In the genomic region with DNA sequence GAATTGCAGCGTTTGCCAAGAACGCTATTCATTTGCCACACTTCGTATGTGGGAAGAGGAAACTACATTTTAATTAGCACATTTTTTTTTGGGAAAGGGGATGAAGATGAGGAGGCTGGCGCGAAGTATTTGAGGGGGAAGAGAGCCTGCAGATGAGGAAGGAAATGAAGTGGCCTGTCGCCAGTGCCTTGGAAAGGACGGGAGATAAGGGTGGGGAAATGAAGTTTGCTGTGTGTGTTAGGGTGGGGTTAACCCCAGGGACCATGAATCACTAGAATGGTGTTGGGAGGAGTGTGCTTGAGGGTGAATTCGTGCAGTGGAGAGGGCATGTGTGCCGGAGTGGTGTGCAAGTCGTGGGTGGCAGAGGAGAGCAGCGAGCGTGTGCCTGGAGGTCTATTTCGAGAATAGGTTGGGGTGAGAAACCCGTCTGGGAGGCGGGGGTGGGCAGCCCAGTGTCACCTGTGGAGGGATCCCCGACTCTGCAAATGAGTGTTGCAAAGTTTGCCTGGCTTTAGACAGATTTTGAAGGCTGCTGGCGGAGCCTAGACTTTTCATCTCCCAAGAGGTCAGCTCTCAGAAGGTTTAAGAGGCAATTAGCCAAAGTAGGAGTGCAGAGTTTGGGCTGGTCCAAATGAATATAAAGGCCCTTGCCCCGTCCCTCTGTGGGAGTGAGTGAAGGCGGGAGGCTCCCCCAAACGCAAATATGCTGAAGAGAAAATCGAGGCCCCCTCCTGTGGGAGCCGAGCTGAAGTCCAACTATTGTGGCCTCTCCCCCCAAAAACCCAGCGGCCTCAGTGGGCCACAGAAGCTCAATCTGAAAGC, we compare ENCODE assay signal across 8 mouse cellular contexts. TPM values are rescaled to one million over a fixed set of nuclear protein-coding genes. Genes with fewer than 3 reads are reported as not detected.
DNase-seq lines count a peak whose midpoint lies in the region; ATAC-seq and TF ChIP-seq lines count a peak whose summit lies in the region.

No protein-coding gene starts in this region.

- peak; percentile 8 for ATAC-seq in forebrain, embryonic 11.5 days (replicated peaks; ENCODE audit: low FRiP score)
- ATAC-seq in heart, embryonic 15.5 days (replicated peaks; ENCODE audit: insufficient number of reproducible peaks, insufficient read depth, low FRiP score, low read depth) = peak; percentile 5
- ATAC-seq in liver, embryonic 13.5 days (ENCODE audit: low read depth) = peak; percentile 14; the same call in 1 of the 2 replicates
- peak; percentile 20; the same call in 1 of the 2 replicates for ATAC-seq in stomach, postnatal 0 days (ENCODE audit: low FRiP score, low TSS enrichment)

- no peaks in the 10 kb centered on the region for H3K36me3 ChIP-seq in forebrain, embryonic 11.5 days (ENCODE audit: control insufficient read depth, insufficient read depth, low read length)
- no peaks in the 10 kb centered on the region for H3K36me3 ChIP-seq in heart, embryonic 15.5 days
- H3K36me3 ChIP-seq in liver, embryonic 13.5 days = no peaks in the 10 kb centered on the region
- H3K36me3 ChIP-seq in stomach, postnatal 0 days (ENCODE audit: control insufficient read depth, insufficient read depth, low read length) = no peaks in the 10 kb centered on the region

- H3K27me3 ChIP-seq in forebrain, embryonic 11.5 days (ENCODE audit: control insufficient read depth, insufficient read depth, low read length) = peaks cover 11% of the 10 kb centered on the region; the same call in 1 of the 2 replicates
- H3K27me3 ChIP-seq in heart, embryonic 15.5 days = no peaks in the 10 kb centered on the region
- H3K27me3 ChIP-seq in liver, embryonic 13.5 days = peaks cover 11% of the 10 kb centered on the region
- no peaks in the 10 kb centered on the region for H3K27me3 ChIP-seq in stomach, postnatal 0 days (ENCODE audit: control insufficient read depth, insufficient read depth, low read length)

- H3K4me1 ChIP-seq in bone marrow macrophage, adult 2 months (ENCODE audit: control insufficient read depth, insufficient read depth, low read length) = peaks cover 6% of the 10 kb centered on the region
- H3K4me1 ChIP-seq in forebrain, embryonic 11.5 days (replicated peaks; ENCODE audit: control insufficient read depth, insufficient read depth, low read length) = peaks cover 8% of the 10 kb centered on the region; the same call in 1 of the 2 replicates
- peaks cover 25% of the 10 kb centered on the region for H3K4me1 ChIP-seq in heart, embryonic 15.5 days (replicated peaks)
- H3K4me1 ChIP-seq in liver, embryonic 13.5 days (replicated peaks) = peaks cover 46% of the 10 kb centered on the region
- 0 out of 2 replicates have a peak, but pooled peaks cover 3% of the 10 kb centered on the region for H3K4me1 ChIP-seq in stomach, postnatal 0 days (replicated peaks; ENCODE audit: control insufficient read depth, insufficient read depth)

- peak overlapping the region; percentile 88 for H3K4me2 ChIP-seq in forebrain, embryonic 11.5 days (ENCODE audit: low read depth, low read length, severe bottlenecking)
- H3K4me2 ChIP-seq in heart, embryonic 15.5 days = peak overlapping the region; percentile 82
- peak overlapping the region; percentile 100 for H3K4me2 ChIP-seq in liver, embryonic 13.5 days
- H3K4me2 ChIP-seq in stomach, postnatal 0 days (replicated peaks; ENCODE audit: low read depth) = peak overlapping the region; percentile 71

- under 1% methylated on average over 23 of the region's 23 CpGs for WGBS in forebrain, embryonic 11.5 days
- WGBS in heart, embryonic 15.5 days = under 1% methylated on average over 23 of the region's 23 CpGs
- under 1% methylated on average over 23 of the region's 23 CpGs for WGBS in liver, embryonic 13.5 days (ENCODE audit: insufficient replicate concordance)
- 4% methylated on average over 23 of the region's 23 CpGs for WGBS in stomach, postnatal 0 days

- peak; percentile 75 for DNase-seq in 416B (ENCODE audit: low read depth)
- peak; percentile 64 for DNase-seq in forebrain, embryonic 11.5 days (ENCODE audit: low spot score)
- DNase-seq in kidney, postnatal 36 days = peak; percentile 48 to 57
- peak; percentile 36 for DNase-seq in liver, embryonic 13.5 days
- peak; percentile 25 to 46 for DNase-seq in natural killer cell, adult 2 months (ENCODE audit: low spot score in 2 of 2)
- peak; percentile 57 for DNase-seq in stomach, postnatal 0 days (ENCODE audit: low spot score)

- no peak for TF ChIP-seq POLR2A in bone marrow macrophage, adult 2 months (IDR thresholded peaks at IDR 0.05; ENCODE audit: borderline replicate concordance, low read depth, low read length)

- TF ChIP-seq EP300 in stomach, postnatal 0 days (optimal IDR thresholded peaks at IDR 0.05) = no peak

- no peaks in the 10 kb centered on the region for H3K9me3 ChIP-seq in forebrain, embryonic 11.5 days (ENCODE audit: control insufficient read depth, low read length)
- no peaks in the 10 kb centered on the region for H3K9me3 ChIP-seq in heart, embryonic 15.5 days (replicated peaks)
- H3K9me3 ChIP-seq in liver, embryonic 13.5 days (replicated peaks) = no peaks in the 10 kb centered on the region
- no peaks in the 10 kb centered on the region for H3K9me3 ChIP-seq in stomach, postnatal 0 days (ENCODE audit: control insufficient read depth, low read length)

- peak overlapping the region; percentile 63 for H3K27ac ChIP-seq in bone marrow macrophage, adult 2 months (ENCODE audit: insufficient read depth, low read depth, low read length)
- H3K27ac ChIP-seq in forebrain, embryonic 11.5 days (ENCODE audit: low read depth, low read length) = no peak overlapping the region
- peak overlapping the region; percentile 94 for H3K27ac ChIP-seq in heart, embryonic 15.5 days
- H3K27ac ChIP-seq in liver, embryonic 13.5 days = peak overlapping the region; percentile 82
- H3K27ac ChIP-seq in stomach, postnatal 0 days (replicated peaks) = peak overlapping the region; percentile 93

- peak overlapping the region; percentile 62 for H3K9ac ChIP-seq in forebrain, embryonic 11.5 days (ENCODE audit: low read length)
- H3K9ac ChIP-seq in heart, embryonic 15.5 days = peak overlapping the region; percentile 82
- peak overlapping the region; percentile 74 for H3K9ac ChIP-seq in liver, embryonic 13.5 days
- H3K9ac ChIP-seq in stomach, postnatal 0 days (ENCODE audit: low read length) = peak overlapping the region; percentile 76

- no peak; the same call in 1 of the 2 replicates for TF ChIP-seq CTCF in bone marrow macrophage, adult 2 months (IDR thresholded peaks at IDR 0.05; ENCODE audit: low read depth, low read length)
- TF ChIP-seq CTCF in stomach, postnatal 0 days (IDR thresholded peaks at IDR 0.05; ENCODE audit: low read depth) = 0 out of 2 replicates have a peak, but pooled peaks have one; percentile 2

- H3K4me3 ChIP-seq in bone marrow macrophage, adult 2 months (ENCODE audit: insufficient read depth, low read length) = peak overlapping the region; percentile 83
- H3K4me3 ChIP-seq in forebrain, embryonic 11.5 days (ENCODE audit: low read depth, low read length) = peak overlapping the region; percentile 89
- H3K4me3 ChIP-seq in heart, embryonic 15.5 days = peak overlapping the region; percentile 99
- H3K4me3 ChIP-seq in liver, embryonic 13.5 days (replicated peaks) = peak overlapping the region; percentile 92
- peak overlapping the region; percentile 97 for H3K4me3 ChIP-seq in stomach, postnatal 0 days (ENCODE audit: low read depth, low read length)

RNA-seq across cellular contexts. Expression of a gene that starts 1.2 kb away (rescaled TPM):
- 21.8 and 25.5 TPM in 2 replicates for polyA plus RNA-seq in bone marrow macrophage, adult 2 months (2012; ENCODE audit: insufficient read depth, insufficient read length, missing spikeins)
- 59.3 and 61.5 TPM in 2 replicates for polyA plus RNA-seq in forebrain, embryonic 11.5 days (2014; fragmentation: Nextera tagmentation; extraction: Ambion mirVana)
- 112 and 118 TPM in 2 replicates for polyA plus RNA-seq in heart, embryonic 15.5 days (2015; fragmentation: Nextera tagmentation; extraction: Ambion mirVana)
- 29.5 and 34.7 TPM in 2 replicates for polyA plus RNA-seq in liver, embryonic 13.5 days (2015; fragmentation: Nextera tagmentation; extraction: Ambion mirVana)
- 48.2 and 52.4 TPM in 2 replicates for polyA plus RNA-seq in stomach, postnatal 0 days (2015; fragmentation: Nextera tagmentation; extraction: Ambion mirVana)
